Mouse (Mus musculus): ENCODE results near the gene Olfr517.

Olfr517 gene

GRCm38 (mm10) chr7:108872279-108872678 is at the start of gene Olfr517:
Gene Olfr517 (minus strand): TSS chr7:108872379.
- DNase-seq (ENCODE audit: low spot score) = no peak

GRCm38 (mm10) chr7:108903969-108904368 is 31.8 kb upstream of the Olfr517 start:
- no peak for DNase-seq (ENCODE audit: low spot score)

DNA sequence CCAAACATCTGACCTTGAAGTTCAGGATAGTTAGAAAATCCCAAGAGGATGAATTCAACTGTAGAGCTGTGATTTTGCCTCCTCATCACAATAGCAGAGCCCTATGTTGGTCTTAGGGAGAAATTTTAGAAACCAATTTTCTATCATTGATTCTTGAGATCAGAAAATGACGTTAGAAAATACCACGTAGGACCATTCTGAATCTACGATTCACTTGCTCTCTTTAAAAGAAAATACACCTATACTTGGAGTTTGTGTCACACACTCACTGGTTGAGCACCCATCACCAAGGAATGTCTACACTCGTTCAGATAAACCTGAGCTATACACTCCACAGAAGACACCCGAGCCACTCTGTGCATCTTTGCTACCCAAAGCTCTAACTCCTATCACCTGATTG is 22.1 kb upstream of the Olfr517 start, which contains the start of gene Olfr519:
Olfr519 (minus strand) TSS at position 101 of the 400 bp plus-strand sequence.
- DNase-seq (ENCODE audit: low spot score) = no peak

- no peak for DNase-seq (ENCODE audit: low spot score)
Measured at GRCm38 (mm10) chr7:108884906-108885305, 12.7 kb upstream of the Olfr517 start, which contains the start of gene Olfr518. Gene Olfr518 (minus strand): TSS chr7:108885006.

GRCm38 (mm10) chr7:108850429-108850828 is 21.8 kb downstream of the Olfr517 start, which contains the start of gene Olfr516:
Gene Olfr516 (minus strand): TSS chr7:108850529.
- DNase-seq (ENCODE audit: low spot score) = no peak

DNA sequence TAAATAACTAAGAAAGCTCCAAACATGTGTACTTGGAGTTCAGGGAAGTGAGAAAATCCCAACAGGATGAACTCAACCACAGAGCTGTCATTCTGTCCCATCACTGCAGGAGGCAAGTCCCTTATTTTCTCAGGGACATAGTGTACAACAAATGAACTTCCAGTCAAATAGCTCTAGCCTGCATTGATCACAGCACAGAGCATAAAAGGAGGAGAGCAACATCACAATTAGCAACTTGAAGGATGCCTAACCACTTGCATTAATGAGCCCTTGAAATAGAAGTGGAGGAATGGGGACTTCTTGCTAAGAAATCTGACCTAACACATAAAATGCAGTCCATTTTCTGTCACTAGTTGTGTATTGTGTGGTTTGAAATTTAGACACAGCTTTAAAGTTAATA is 46.3 kb downstream of the Olfr517 start, which contains the start of gene Olfr514:
Olfr514 (minus strand) TSS at position 101 of the 400 bp plus-strand sequence.
- DNase-seq (ENCODE audit: low spot score) = no peak
